Mouse (Mus musculus) liver, embryonic 13.5 days (tissue): ENCODE data around the gene Ager. TPM values are rescaled to one million over a fixed set of nuclear protein-coding genes. Genes with fewer than 3 reads are reported as not detected.

ENCODE experiments used
- ATAC-seq: fragments of 200-750 bp; cut with Nextera tagmentation; 2 replicates; pipeline ENCODE4 v1.8.0; 2017; ENCODE audit warnings: low read depth, mild to moderate bottlenecking, moderate number of reproducible peaks, moderate library complexity
- DNase-seq: peaks from one replicate; pipeline ENCODE4 v3.0.0; 2022
- H3K27ac ChIP-seq: fragments of 300-500 bp; sonication (generic); 2 replicates; pipeline ENCODE4 v1.5.1; 2015; ENCODE audit warnings: moderate library complexity, mild to moderate bottlenecking, inconsistent platforms
- H3K27me3 ChIP-seq: fragments of 300-500 bp; sonication (generic); 2 replicates; pipeline ENCODE4 v1.6.1; 2015; ENCODE audit warnings: mild to moderate bottlenecking, inconsistent platforms
- H3K36me3 ChIP-seq: fragments of 300-500 bp; sonication (generic); 2 replicates; pipeline ENCODE4 v1.6.1; 2015; ENCODE audit warnings: mild to moderate bottlenecking, inconsistent platforms
- H3K4me1 ChIP-seq: fragments of 300-500 bp; sonication (generic); replicated peaks from 2 replicates; pipeline ENCODE4 v1.6.1; 2015; ENCODE audit warnings: inconsistent platforms
- H3K4me2 ChIP-seq: fragments of 300-500 bp; sonication (generic); 2 replicates; pipeline ENCODE4 v1.6.1; 2015; ENCODE audit warnings: inconsistent platforms, mild to moderate bottlenecking, moderate library complexity
- H3K4me3 ChIP-seq: fragments of 300-500 bp; sonication (generic); replicated peaks from 2 replicates; pipeline ENCODE4 v1.5.1; 2015; ENCODE audit warnings: mild to moderate bottlenecking, inconsistent platforms
- H3K9ac ChIP-seq: fragments of 300-500 bp; sonication (generic); 2 replicates; pipeline ENCODE4 v1.6.1; 2015; ENCODE audit warnings: mild to moderate bottlenecking, inconsistent platforms
- H3K9me3 ChIP-seq: fragments of 300-500 bp; sonication (generic); replicated peaks from 2 replicates; pipeline ENCODE4 v1.6.1; 2016; ENCODE audit warnings: inconsistent platforms
- WGBS: fragments of 180-500 bp; shearing (Covaris S2); methylation state at CpG from one replicate; pipeline ENCODE4 v1.1.7; 2015; ENCODE audit not compliant: insufficient replicate concordance; 5-methylcytosine and 5-hydroxymethylcytosine counted together
- polyA plus RNA-seq: library from polyadenylated mRNA; unstranded; fragments of >200 nt; fragmentation: Nextera tagmentation; extraction: Ambion mirVana; gene quantifications from 2 replicates; pipeline ENCODE4 v1.2.1, GENCODE M21; 2015

The Ager gene
- polyA plus RNA-seq, 1 experiment from 2014 or later = 0.68 TPM

- Histone ChIP-seq H3K4me2 (peak overlapping the region; percentile 93), H3K36me3 (peaks cover 28% of the 10 kb centered on the region), H3K9ac (peak overlapping the region; percentile 97), H3K4me3 (peak overlapping the region; percentile 95), H3K9me3 (no peaks in the 10 kb centered on the region), H3K27me3 (no peaks in the 10 kb centered on the region), H3K27ac (peak overlapping the region; percentile 89), H3K4me1 (peaks cover 61% of the 10 kb centered on the region)
- DNase-seq (no peak), ATAC-seq (no peak)
- 15% methylated on average over 32 of the region's 32 CpGs for WGBS
Measured at GRCm38 (mm10) chr17:34606186-34607039, 8.8 kb downstream of the Ager start.

DNA sequence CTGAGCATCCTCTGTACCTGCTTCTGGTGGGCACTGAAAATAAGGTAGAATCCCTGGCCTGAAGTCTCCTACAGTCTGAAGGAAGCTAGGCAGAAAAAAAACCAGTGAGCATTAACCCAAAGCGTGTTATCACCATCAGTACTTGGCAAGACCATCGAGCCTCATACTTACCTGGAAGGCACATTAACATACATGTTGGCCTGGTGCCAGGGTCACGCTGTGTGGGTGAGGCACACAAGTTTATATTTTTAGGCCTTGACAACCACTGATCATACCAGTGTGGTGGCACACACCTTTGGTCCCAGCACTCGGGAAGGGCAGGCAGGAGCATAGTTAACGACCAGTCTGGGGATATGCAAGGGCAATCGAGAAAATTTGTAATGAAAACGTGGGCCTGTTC lies 10.3 kb downstream of the Ager start:
- Histone ChIP-seq H3K4me2 (no peak overlapping the region), H3K9ac (peak overlapping the region; percentile 14; the same call in 1 of the 2 replicates), H3K4me3 (no peak overlapping the region), H3K27me3 (no peaks in the 10 kb centered on the region), H3K9me3 (no peaks in the 10 kb centered on the region), H3K36me3 (peaks cover 37% of the 10 kb centered on the region), H3K4me1 (peaks cover 59% of the 10 kb centered on the region), H3K27ac (peak overlapping the region; percentile 13; the same call in 1 of the 2 replicates)
- DNase-seq = no peak
- WGBS = 77% methylated on average over 7 of the region's 7 CpGs
- no peak for ATAC-seq

- Histone ChIP-seq H3K27me3 (no peaks in the 10 kb centered on the region), H3K4me3 (no peak overlapping the region), H3K9ac (no peak overlapping the region), H3K9me3 (no peaks in the 10 kb centered on the region), H3K27ac (no peak overlapping the region), H3K4me1 (peaks cover 65% of the 10 kb centered on the region), H3K4me2 (no peak overlapping the region), H3K36me3 (peaks cover 59% of the 10 kb centered on the region)
- 79% methylated on average over 8 of the region's 8 CpGs for WGBS
- DNase-seq = no peak
- no peak for ATAC-seq
Measured at GRCm38 (mm10) chr17:34611050-34611449, 13.4 kb downstream of the Ager start.

DNA sequence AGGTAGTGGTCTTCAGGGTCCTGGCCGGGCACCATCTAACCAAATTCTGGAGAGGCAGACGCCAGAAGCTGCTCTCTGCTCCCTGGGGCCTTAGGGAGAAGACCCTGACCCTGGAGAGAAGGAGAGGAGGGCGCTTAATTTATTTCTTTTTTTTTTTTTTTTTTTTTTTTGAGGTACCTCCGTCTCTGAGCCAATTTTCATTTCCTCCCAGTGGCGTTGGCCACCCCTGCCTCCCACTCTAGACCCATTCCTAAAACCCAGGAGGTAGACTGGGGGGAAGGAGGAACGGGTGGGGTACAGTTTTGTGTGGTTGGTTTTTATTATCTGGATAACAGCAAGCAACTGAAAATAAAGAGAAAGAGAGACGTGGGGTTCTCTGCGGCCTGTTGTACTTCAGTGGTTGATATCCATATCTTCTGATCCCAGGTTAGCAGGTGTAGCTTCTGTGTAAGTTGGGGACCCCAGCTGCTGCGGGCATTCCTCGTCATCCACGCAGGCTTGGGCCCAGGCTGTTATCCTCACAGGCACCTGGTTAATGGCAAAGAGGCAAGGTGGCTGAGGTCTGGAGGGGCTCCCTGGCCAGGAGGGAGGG lies 15.5 kb downstream of the Ager start:
- ATAC-seq = peak; percentile 68
- DNase-seq = no peak
- H3K4me2 ChIP-seq = 0 out of 2 replicates have a peak overlapping the region, but pooled peaks have one; percentile 19
- peak overlapping the region; percentile 33; the same call in 1 of the 2 replicates for H3K9ac ChIP-seq
- no peaks in the 10 kb centered on the region for H3K9me3 ChIP-seq
- H3K4me3 ChIP-seq = no peak overlapping the region
- 38% methylated on average over 11 of the region's 11 CpGs for WGBS
- peaks cover 49% of the 10 kb centered on the region for H3K4me1 ChIP-seq
- no peaks in the 10 kb centered on the region for H3K27me3 ChIP-seq
- H3K36me3 ChIP-seq = peaks cover 62% of the 10 kb centered on the region
- H3K27ac ChIP-seq = peak overlapping the region; percentile 82

DNA sequence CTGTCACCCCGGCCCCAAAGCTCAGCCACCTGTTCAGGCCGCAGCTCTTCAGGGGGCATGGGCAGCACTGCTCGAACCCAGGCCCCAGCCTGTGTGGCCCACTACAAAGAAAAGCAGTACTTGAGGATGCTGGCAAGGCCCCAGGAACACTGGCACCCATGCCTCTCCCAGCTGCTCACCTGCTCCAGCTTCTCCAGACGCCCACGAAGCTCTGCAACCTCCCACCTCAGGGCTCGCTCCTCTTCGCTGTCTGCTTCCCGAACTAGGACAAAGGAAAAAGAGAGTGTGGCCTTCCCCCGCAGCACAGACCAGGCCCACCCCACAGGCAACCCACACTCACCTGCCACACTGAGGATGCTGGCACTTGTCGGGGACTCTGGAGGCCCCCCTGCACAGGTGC lies 16.2 kb downstream of the Ager start:
- H3K4me3 ChIP-seq = no peak overlapping the region
- peak overlapping the region; percentile 82 for H3K27ac ChIP-seq
- 78% methylated on average over 10 of the region's 10 CpGs for WGBS
- H3K9me3 ChIP-seq = no peaks in the 10 kb centered on the region
- H3K9ac ChIP-seq = peak overlapping the region; percentile 33; the same call in 1 of the 2 replicates
- peaks cover 42% of the 10 kb centered on the region for H3K4me1 ChIP-seq
- H3K36me3 ChIP-seq = peaks cover 62% of the 10 kb centered on the region
- DNase-seq (no peak), ATAC-seq (no peak)
- 0 out of 2 replicates have a peak overlapping the region, but pooled peaks have one; percentile 6 for H3K4me2 ChIP-seq
- H3K27me3 ChIP-seq = no peaks in the 10 kb centered on the region

GRCm38 (mm10) chr17:34615871-34616270 lies 18.2 kb downstream of the Ager start, which contains the start of gene Egfl8:
TSS of gene Egfl8 (minus strand) at chr17:34615971.
- Histone ChIP-seq H3K4me3 (no peak within 1 kb of the TSS), H3K27ac (no peak within 1 kb of the TSS), H3K9ac (no peak within 1 kb of the TSS), H3K27me3 (no peaks in the 10 kb centered on the region), H3K4me2 (no peak within 1 kb of the TSS), H3K4me1 (peaks cover 39% of the 10 kb centered on the region), H3K36me3 (peaks cover 54% of the 10 kb centered on the region), H3K9me3 (no peaks in the 10 kb centered on the region)
- ATAC-seq (no peak), DNase-seq (no peak)
- WGBS = 72% methylated on average over 6 of the region's 6 CpGs

DNA sequence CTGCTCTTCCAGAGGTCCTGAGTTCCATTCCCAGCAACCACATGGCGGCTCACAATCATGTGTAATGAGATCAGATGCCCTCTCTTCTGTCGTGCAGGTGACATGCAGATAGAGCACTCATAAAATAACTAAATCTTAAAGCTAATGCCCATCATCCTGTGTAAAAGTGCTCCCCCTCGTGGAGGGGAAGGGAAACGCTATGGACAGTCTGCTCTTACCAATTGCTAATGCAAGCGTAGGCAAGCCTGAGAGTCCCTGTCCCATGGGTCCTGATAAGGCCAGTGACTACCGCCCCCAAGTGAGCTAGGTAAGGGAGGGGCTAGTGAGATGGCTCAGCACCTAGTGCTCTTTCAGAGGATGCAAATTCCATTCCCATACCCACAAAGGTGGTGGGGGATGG lies 21.3 kb downstream of the Ager start:
- H3K9me3 ChIP-seq = no peaks in the 10 kb centered on the region
- no peak overlapping the region for H3K4me3 ChIP-seq
- peaks cover 30% of the 10 kb centered on the region for H3K4me1 ChIP-seq
- no peak overlapping the region for H3K9ac ChIP-seq
- H3K27ac ChIP-seq = no peak overlapping the region
- ATAC-seq (peak; percentile 60), DNase-seq (peak; percentile 67)
- no peaks in the 10 kb centered on the region for H3K27me3 ChIP-seq
- 5% methylated on average over 6 of the region's 6 CpGs for whole genome bisulfite sequencing
- peaks cover 39% of the 10 kb centered on the region for H3K36me3 ChIP-seq
- no peak overlapping the region for H3K4me2 ChIP-seq

DNA sequence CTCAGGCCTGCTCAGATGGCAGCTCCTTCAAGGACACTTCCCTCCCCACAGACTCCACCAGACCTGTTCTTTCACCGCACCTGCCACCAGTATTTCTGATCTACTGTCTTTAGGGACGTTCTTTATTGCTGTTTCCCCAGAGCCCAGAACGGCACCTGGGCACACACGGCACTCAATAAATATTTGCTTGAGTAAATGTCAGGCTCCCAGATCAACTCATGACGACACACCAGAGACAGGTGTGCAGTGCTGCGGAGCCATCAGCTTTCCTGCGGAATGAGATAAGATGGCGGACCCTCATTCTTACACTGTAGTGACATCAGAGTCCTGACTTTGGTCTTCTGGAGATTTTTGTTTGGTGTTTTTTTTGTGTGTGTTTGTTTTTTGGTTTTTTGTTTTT lies 23.3 kb downstream of the Ager start:
- H3K27ac ChIP-seq = no peak overlapping the region
- no peaks in the 10 kb centered on the region for H3K9me3 ChIP-seq
- H3K4me3 ChIP-seq = no peak overlapping the region
- DNase-seq (no peak), ATAC-seq (no peak)
- WGBS = 80% methylated on average over 8 of the region's 8 CpGs
- H3K4me2 ChIP-seq = no peak overlapping the region
- H3K36me3 ChIP-seq = peaks cover 32% of the 10 kb centered on the region
- H3K9ac ChIP-seq = no peak overlapping the region
- peaks cover 31% of the 10 kb centered on the region for H3K4me1 ChIP-seq
- H3K27me3 ChIP-seq = no peaks in the 10 kb centered on the region

DNA sequence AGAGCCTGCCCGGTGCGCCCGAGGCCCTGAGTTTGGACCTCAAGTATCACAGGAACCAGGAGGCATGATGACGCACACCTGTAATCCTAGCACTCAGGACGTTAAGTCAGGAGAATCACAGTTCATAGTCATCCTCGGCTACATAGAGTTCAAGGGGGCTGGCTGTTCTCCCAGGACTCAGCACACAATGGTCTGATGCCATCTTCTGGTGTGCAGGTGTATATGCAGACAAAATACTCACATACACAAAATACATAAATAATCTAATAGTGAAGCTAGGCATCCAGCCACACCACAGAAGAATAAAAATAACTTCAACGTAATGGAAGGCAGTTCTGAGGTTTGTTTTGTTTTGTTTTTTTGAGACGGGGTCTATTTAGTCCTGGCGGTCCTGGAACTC lies 25.5 kb downstream of the Ager start:
- Histone ChIP-seq H3K9ac (no peak overlapping the region), H3K27me3 (peaks cover 8% of the 10 kb centered on the region), H3K4me3 (no peak overlapping the region), H3K36me3 (peaks cover 22% of the 10 kb centered on the region), H3K4me2 (no peak overlapping the region), H3K9me3 (no peaks in the 10 kb centered on the region), H3K4me1 (peaks cover 41% of the 10 kb centered on the region), H3K27ac (no peak overlapping the region)
- DNase-seq = no peak
- no peak for ATAC-seq
- 71% methylated on average over 9 of the region's 9 CpGs for WGBS

- Histone ChIP-seq H3K4me3 (no peak overlapping the region), H3K4me2 (no peak overlapping the region), H3K27ac (no peak overlapping the region), H3K36me3 (peaks cover 22% of the 10 kb centered on the region), H3K4me1 (peaks cover 53% of the 10 kb centered on the region), H3K27me3 (peaks cover 26% of the 10 kb centered on the region), H3K9me3 (no peaks in the 10 kb centered on the region), H3K9ac (no peak overlapping the region)
- DNase-seq (no peak), ATAC-seq (no peak)
- 82% methylated on average over 3 of the region's 3 CpGs for WGBS
Measured at GRCm38 (mm10) chr17:34624981-34625380, 27.3 kb downstream of the Ager start.

GRCm38 (mm10) chr17:34626062-34626772 lies 28.6 kb downstream of the Ager start:
- Histone ChIP-seq H3K4me2 (peak overlapping the region; percentile 91), H3K4me1 (peaks cover 65% of the 10 kb centered on the region), H3K9me3 (no peaks in the 10 kb centered on the region), H3K27me3 (peaks cover 38% of the 10 kb centered on the region), H3K9ac (peak overlapping the region; percentile 80), H3K27ac (peak overlapping the region; percentile 70), H3K4me3 (peak overlapping the region; percentile 70), H3K36me3 (peaks cover 22% of the 10 kb centered on the region)
- no peak for ATAC-seq
- 49% methylated on average over 16 of the region's 16 CpGs for WGBS
- DNase-seq = no peak
